Mouse (Mus musculus): ENCODE measurements around the gene Cox17. TPM values are rescaled to one million over a fixed set of nuclear protein-coding genes. Genes with fewer than 3 reads are reported as not detected.
A peak's percentile ranks its signal among the peaks of the same experiment; 100 is the strongest.

Cox17 gene
- polyA plus RNA-seq (2014; fragmentation: Nextera tagmentation; extraction: Ambion mirVana) = 441 and 497 TPM in 2 replicates

GRCm38 (mm10) chr16:38346529-38347325, at the start of gene Cox17, which contains the start of gene Gm21987:
Gene Cox17 (plus strand): TSS chr16:38346991.
Gene Gm21987 (plus strand): TSS chr16:38347040.
- Histone ChIP-seq H3K9ac (ENCODE audit: low read depth, low read length) (peak within 1 kb of the TSS; percentile 95), H3K4me3 (ENCODE audit: low read depth, low read length) (peak within 1 kb of the TSS; percentile 97), H3K27me3 (replicated peaks; ENCODE audit: control insufficient read depth, insufficient read depth, low read length) (no peaks in the 10 kb centered on the region), H3K27ac (ENCODE audit: low read depth, low read length) (peak within 1 kb of the TSS; percentile 94), H3K36me3 (ENCODE audit: control insufficient read depth, insufficient read depth, low read length) (peaks cover 16% of the 10 kb centered on the region), H3K4me2 (peak within 1 kb of the TSS; percentile 86), H3K9me3 (ENCODE audit: control insufficient read depth, low read length) (no peaks in the 10 kb centered on the region), H3K4me1 (replicated peaks; ENCODE audit: control insufficient read depth, insufficient read depth, low read length) (peaks cover 29% of the 10 kb centered on the region)
- peak; percentile 85 for DNase-seq (ENCODE audit: low spot score)
- WGBS = 2% methylated on average over 35 of the region's 35 CpGs
- ATAC-seq (replicated peaks; ENCODE audit: low FRiP score) = peak; percentile 92

GRCm38 (mm10) chr16:38298410-38298809, 48.4 kb upstream of the Cox17 start:
- Histone ChIP-seq H3K27ac (ENCODE audit: low read depth, low read length) (no peak overlapping the region), H3K4me1 (replicated peaks; ENCODE audit: control insufficient read depth, insufficient read depth, low read length) (no peaks in the 10 kb centered on the region; the same call in 1 of the 2 replicates), H3K9me3 (ENCODE audit: control insufficient read depth, low read length) (no peaks in the 10 kb centered on the region), H3K27me3 (replicated peaks; ENCODE audit: control insufficient read depth, insufficient read depth, low read length) (no peaks in the 10 kb centered on the region), H3K36me3 (ENCODE audit: control insufficient read depth, insufficient read depth, low read length) (no peaks in the 10 kb centered on the region), H3K4me2 (no peak overlapping the region), H3K4me3 (ENCODE audit: low read depth, low read length) (no peak overlapping the region), H3K9ac (ENCODE audit: low read depth, low read length) (no peak overlapping the region)
- DNase-seq (ENCODE audit: low spot score) = no peak
- WGBS = 82% methylated on average over 6 of the region's 6 CpGs
- no peak for ATAC-seq (replicated peaks; ENCODE audit: low FRiP score)

- DNase-seq (ENCODE audit: low spot score) = no peak
- Histone ChIP-seq H3K4me3 (ENCODE audit: low read depth, low read length) (no peak overlapping the region), H3K9ac (ENCODE audit: low read depth, low read length) (no peak overlapping the region), H3K4me2 (no peak overlapping the region), H3K27me3 (replicated peaks; ENCODE audit: control insufficient read depth, insufficient read depth, low read length) (no peaks in the 10 kb centered on the region), H3K27ac (ENCODE audit: low read depth, low read length) (no peak overlapping the region), H3K4me1 (replicated peaks; ENCODE audit: control insufficient read depth, insufficient read depth, low read length) (no peaks in the 10 kb centered on the region), H3K36me3 (ENCODE audit: control insufficient read depth, insufficient read depth, low read length) (no peaks in the 10 kb centered on the region), H3K9me3 (ENCODE audit: control insufficient read depth, low read length) (no peaks in the 10 kb centered on the region)
- ATAC-seq (replicated peaks; ENCODE audit: low FRiP score) = no peak
- 82% methylated on average over 13 of the region's 13 CpGs for WGBS
Observed at GRCm38 (mm10) chr16:38302367-38302766, 44.4 kb upstream of the Cox17 start.

- WGBS = 71% methylated on average over 17 of the region's 17 CpGs
- H3K4me2 ChIP-seq = no peak overlapping the region
Observed at GRCm38 (mm10) chr16:38304460-38305194, 42.2 kb upstream of the Cox17 start.

GRCm38 (mm10) chr16:38306571-38307220, 40.1 kb upstream of the Cox17 start:
- no peaks in the 10 kb centered on the region for H3K36me3 ChIP-seq (ENCODE audit: control insufficient read depth, insufficient read depth, low read length)
- no peaks in the 10 kb centered on the region for H3K27me3 ChIP-seq (replicated peaks; ENCODE audit: control insufficient read depth, insufficient read depth, low read length)
- no peak overlapping the region for H3K9ac ChIP-seq (ENCODE audit: low read depth, low read length)
- no peak overlapping the region for H3K4me2 ChIP-seq
- ATAC-seq (replicated peaks; ENCODE audit: low FRiP score) (no peak), DNase-seq (ENCODE audit: low spot score) (no peak)
- H3K9me3 ChIP-seq (ENCODE audit: control insufficient read depth, low read length) = no peaks in the 10 kb centered on the region
- H3K4me3 ChIP-seq (ENCODE audit: low read depth, low read length) = no peak overlapping the region
- H3K4me1 ChIP-seq (replicated peaks; ENCODE audit: control insufficient read depth, insufficient read depth, low read length) = no peaks in the 10 kb centered on the region
- no peak overlapping the region for H3K27ac ChIP-seq (ENCODE audit: low read depth, low read length)
- WGBS = 49% methylated on average over 18 of the region's 18 CpGs

More at GRCm38 (mm10) chr16:38304460-38305194, 42.2 kb upstream of the Cox17 start:
- Histone ChIP-seq H3K4me1 (replicated peaks; ENCODE audit: control insufficient read depth, insufficient read depth, low read length) (no peaks in the 10 kb centered on the region), H3K27ac (ENCODE audit: low read depth, low read length) (no peak overlapping the region), H3K9me3 (ENCODE audit: control insufficient read depth, low read length) (no peaks in the 10 kb centered on the region), H3K27me3 (replicated peaks; ENCODE audit: control insufficient read depth, insufficient read depth, low read length) (no peaks in the 10 kb centered on the region), H3K9ac (ENCODE audit: low read depth, low read length) (no peak overlapping the region), H3K36me3 (ENCODE audit: control insufficient read depth, insufficient read depth, low read length) (no peaks in the 10 kb centered on the region), H3K4me3 (ENCODE audit: low read depth, low read length) (no peak overlapping the region)
- no peak for ATAC-seq (replicated peaks; ENCODE audit: low FRiP score)
- no peak for DNase-seq (ENCODE audit: low spot score)

GRCm38 (mm10) chr16:38307221-38307605, 39.6 kb upstream of the Cox17 start:
- H3K4me3 ChIP-seq (ENCODE audit: low read depth, low read length) = no peak overlapping the region
- no peaks in the 10 kb centered on the region for H3K27me3 ChIP-seq (replicated peaks; ENCODE audit: control insufficient read depth, insufficient read depth, low read length)
- H3K36me3 ChIP-seq (ENCODE audit: control insufficient read depth, insufficient read depth, low read length) = no peaks in the 10 kb centered on the region
- no peak overlapping the region for H3K9ac ChIP-seq (ENCODE audit: low read depth, low read length)
- 69% methylated on average over 5 of the region's 5 CpGs for WGBS
- DNase-seq (ENCODE audit: low spot score) (no peak), ATAC-seq (replicated peaks; ENCODE audit: low FRiP score) (no peak)
- H3K27ac ChIP-seq (ENCODE audit: low read depth, low read length) = no peak overlapping the region
- no peaks in the 10 kb centered on the region for H3K9me3 ChIP-seq (ENCODE audit: control insufficient read depth, low read length)
- H3K4me2 ChIP-seq = no peak overlapping the region
- H3K4me1 ChIP-seq (replicated peaks; ENCODE audit: control insufficient read depth, insufficient read depth, low read length) = no peaks in the 10 kb centered on the region

- Histone ChIP-seq H3K27me3 (replicated peaks; ENCODE audit: control insufficient read depth, insufficient read depth, low read length) (no peaks in the 10 kb centered on the region), H3K4me1 (replicated peaks; ENCODE audit: control insufficient read depth, insufficient read depth, low read length) (no peaks in the 10 kb centered on the region), H3K9me3 (ENCODE audit: control insufficient read depth, low read length) (no peaks in the 10 kb centered on the region), H3K9ac (ENCODE audit: low read depth, low read length) (no peak overlapping the region), H3K4me2 (no peak overlapping the region), H3K36me3 (ENCODE audit: control insufficient read depth, insufficient read depth, low read length) (no peaks in the 10 kb centered on the region), H3K27ac (ENCODE audit: low read depth, low read length) (no peak overlapping the region), H3K4me3 (ENCODE audit: low read depth, low read length) (no peak overlapping the region)
- ATAC-seq (replicated peaks; ENCODE audit: low FRiP score) = no peak
- no peak for DNase-seq (ENCODE audit: low spot score)
- 60% methylated on average over 7 of the region's 7 CpGs for WGBS
Observed at GRCm38 (mm10) chr16:38307651-38308050, 39.1 kb upstream of the Cox17 start.

GRCm38 (mm10) chr16:38308195-38308594, 38.6 kb upstream of the Cox17 start:
- DNase-seq (ENCODE audit: low spot score) (no peak), ATAC-seq (replicated peaks; ENCODE audit: low FRiP score) (no peak)
- Histone ChIP-seq H3K9me3 (ENCODE audit: control insufficient read depth, low read length) (no peaks in the 10 kb centered on the region), H3K4me2 (no peak overlapping the region), H3K36me3 (ENCODE audit: control insufficient read depth, insufficient read depth, low read length) (no peaks in the 10 kb centered on the region), H3K27me3 (replicated peaks; ENCODE audit: control insufficient read depth, insufficient read depth, low read length) (no peaks in the 10 kb centered on the region), H3K27ac (ENCODE audit: low read depth, low read length) (no peak overlapping the region), H3K4me3 (ENCODE audit: low read depth, low read length) (no peak overlapping the region), H3K4me1 (replicated peaks; ENCODE audit: control insufficient read depth, insufficient read depth, low read length) (no peaks in the 10 kb centered on the region), H3K9ac (ENCODE audit: low read depth, low read length) (no peak overlapping the region)
- 86% methylated on average over 11 of the region's 11 CpGs for WGBS
